In genomic region chr3:97901586-97901985, GRCm38 (mm10) we compare ENCODE assay signal across 8 mouse cellular contexts. TPM values are rescaled to one million over a fixed set of nuclear protein-coding genes. Genes with fewer than 3 reads are reported as not detected.
DNase-seq lines count a peak whose midpoint lies in the region; ATAC-seq and TF ChIP-seq lines count a peak whose summit lies in the region.

No protein-coding gene starts in this region.

- no peaks in the 10 kb centered on the region for H3K9me3 ChIP-seq in embryonic facial prominence, embryonic 14.5 days (ENCODE audit: control insufficient read depth, low read length)
- H3K9me3 ChIP-seq in limb, embryonic 12.5 days = no peaks in the 10 kb centered on the region

- WGBS in lung, adult 2 months = 7% methylated on average over 5 of the region's 5 CpGs
- 19% methylated on average over 5 of the region's 5 CpGs for WGBS in embryonic facial prominence, embryonic 14.5 days
- 21% methylated on average over 5 of the region's 5 CpGs for WGBS in limb, embryonic 12.5 days
- WGBS in small intestine, adult 2 months = 1% methylated on average over 5 of the region's 5 CpGs

- peak overlapping the region; percentile 84 for H3K4me3 ChIP-seq in lung, adult 2 months (replicated peaks; ENCODE audit: extremely low read depth, low read depth, low read length)
- H3K4me3 ChIP-seq in embryonic facial prominence, embryonic 14.5 days (ENCODE audit: low read depth, low read length) = peak overlapping the region; percentile 90
- peak overlapping the region; percentile 89 for H3K4me3 ChIP-seq in limb, embryonic 12.5 days (replicated peaks)
- H3K4me3 ChIP-seq in small intestine, adult 2 months (ENCODE audit: low read depth, low read length) = peak overlapping the region; percentile 79

- no peaks in the 10 kb centered on the region for H3K36me3 ChIP-seq in embryonic facial prominence, embryonic 14.5 days (ENCODE audit: control insufficient read depth, insufficient read depth, low read length)
- H3K36me3 ChIP-seq in limb, embryonic 12.5 days = no peaks in the 10 kb centered on the region
- no peaks in the 10 kb centered on the region for H3K36me3 ChIP-seq in small intestine, adult 2 months (ENCODE audit: control insufficient read depth, insufficient read depth, low read length)

- ATAC-seq in embryonic facial prominence, embryonic 14.5 days (ENCODE audit: low read depth) = no peak
- ATAC-seq in limb, embryonic 12.5 days (ENCODE audit: insufficient number of reproducible peaks, insufficient read depth, low FRiP score, low TSS enrichment, low read depth) = no peak

- TF ChIP-seq POLR2A in lung, adult 2 months (IDR thresholded peaks at IDR 0.05; ENCODE audit: borderline replicate concordance, extremely low read depth, low read depth, low read length) = no peak
- no peak for TF ChIP-seq POLR2A in small intestine, adult 2 months (IDR thresholded peaks at IDR 0.05; ENCODE audit: low read depth, low read length)

- no peak for TF ChIP-seq CTCF in lung, adult 2 months (IDR thresholded peaks at IDR 0.05; ENCODE audit: insufficient read depth, low read length)
- no peak for TF ChIP-seq CTCF in small intestine, adult 2 months (IDR thresholded peaks at IDR 0.05; ENCODE audit: extremely low read depth, insufficient read length, insufficient replicate concordance, low read depth, low read length)

- peak overlapping the region; percentile 65 for H3K27ac ChIP-seq in embryonic facial prominence, embryonic 14.5 days (replicated peaks; ENCODE audit: low read depth, low read length)
- no peak overlapping the region for H3K27ac ChIP-seq in limb, embryonic 12.5 days
- H3K27ac ChIP-seq in small intestine, adult 2 months (ENCODE audit: insufficient read depth, low read depth, low read length) = peak overlapping the region; percentile 77

- peak overlapping the region; percentile 77 for H3K4me2 ChIP-seq in embryonic facial prominence, embryonic 14.5 days (ENCODE audit: low read depth, low read length)
- peak overlapping the region; percentile 85 for H3K4me2 ChIP-seq in limb, embryonic 12.5 days

- no peak for DNase-seq in lung, adult 2 months
- DNase-seq in lung, postnatal 4 days = no peak
- no peak for DNase-seq in embryonic facial prominence, embryonic 14.5 days (ENCODE audit: low spot score)
- no peak for DNase-seq in urinary bladder, postnatal 36 days (ENCODE audit: low spot score in 2 of 2)
- DNase-seq in testis, postnatal 10 days (ENCODE audit: low spot score) = no peak
- no peak for DNase-seq in right cerebral cortex, postnatal 14 days

- no peaks in the 10 kb centered on the region for H3K27me3 ChIP-seq in embryonic facial prominence, embryonic 14.5 days (replicated peaks; ENCODE audit: control insufficient read depth, insufficient read depth, low read length)
- no peaks in the 10 kb centered on the region for H3K27me3 ChIP-seq in limb, embryonic 12.5 days
- H3K27me3 ChIP-seq in small intestine, adult 2 months (ENCODE audit: control insufficient read depth, insufficient read depth, low read length) = no peaks in the 10 kb centered on the region

- peak overlapping the region; percentile 97 for H3K9ac ChIP-seq in embryonic facial prominence, embryonic 14.5 days (ENCODE audit: low read depth, low read length)
- H3K9ac ChIP-seq in limb, embryonic 12.5 days (replicated peaks) = peak overlapping the region; percentile 87

- peaks cover 5% of the 10 kb centered on the region; the same call in 1 of the 2 replicates for H3K4me1 ChIP-seq in lung, adult 2 months (ENCODE audit: control insufficient read depth, insufficient read depth, low read length)
- H3K4me1 ChIP-seq in embryonic facial prominence, embryonic 14.5 days (ENCODE audit: control insufficient read depth, insufficient read depth, low read length) = peaks cover 18% of the 10 kb centered on the region
- H3K4me1 ChIP-seq in limb, embryonic 12.5 days (replicated peaks) = peaks cover 14% of the 10 kb centered on the region
- H3K4me1 ChIP-seq in small intestine, adult 2 months (ENCODE audit: control insufficient read depth, insufficient read depth, insufficient read length, low read length) = peaks cover 4% of the 10 kb centered on the region; the same call in 1 of the 2 replicates

RNA-seq across cellular contexts. Expression of gene Sec22b, which starts 0.6 kb away (rescaled TPM):
- 25.9 TPM in 2 replicates for polyA plus RNA-seq in lung, adult 2 months (2012; rRNA removed)
- 187 and 194 TPM in 2 replicates for polyA plus RNA-seq in embryonic facial prominence, embryonic 14.5 days (2014; fragmentation: Nextera tagmentation; extraction: Ambion mirVana)
- polyA plus RNA-seq in limb, embryonic 12.5 days (2016; fragmentation: Nextera tagmentation; extraction: Ambion mirVana) = 122 and 130 TPM in 2 replicates
- polyA plus RNA-seq in small intestine, adult 2 months (2012; rRNA removed) = 28.5 and 40.0 TPM in 2 replicates

RNA-seq across cellular contexts. Expression of gene Pde4dip, which starts 13.1 kb away (rescaled TPM):
- polyA plus RNA-seq in lung, adult 2 months (2012; rRNA removed) = 26.8 and 68.2 TPM in 2 replicates
- 48.5 and 64.6 TPM in 2 replicates for polyA plus RNA-seq in embryonic facial prominence, embryonic 14.5 days (2014; fragmentation: Nextera tagmentation; extraction: Ambion mirVana)
- 31.9 and 35.8 TPM in 2 replicates for polyA plus RNA-seq in limb, embryonic 12.5 days (2016; fragmentation: Nextera tagmentation; extraction: Ambion mirVana)
- 8.0 and 12.2 TPM in 2 replicates for polyA plus RNA-seq in small intestine, adult 2 months (2012; rRNA removed)
